Mouse (Mus musculus) liver, embryonic 18 days (tissue): ENCODE measurements around the gene Klhl11. TPM values are rescaled to one million over a fixed set of nuclear protein-coding genes. Genes with fewer than 3 reads are reported as not detected.

Experiments
- polyA plus RNA-seq: library from polyadenylated mRNA; depleted of rRNA; stranded (reverse); fragments of >200 nt; gene quantifications from 2 replicates; pipeline ENCODE4 v1.2.3, GENCODE M21; 2012; rRNA removed

Gene Klhl11
- 0.80 and 0.84 TPM in 2 replicates for polyA plus RNA-seq

DNA sequence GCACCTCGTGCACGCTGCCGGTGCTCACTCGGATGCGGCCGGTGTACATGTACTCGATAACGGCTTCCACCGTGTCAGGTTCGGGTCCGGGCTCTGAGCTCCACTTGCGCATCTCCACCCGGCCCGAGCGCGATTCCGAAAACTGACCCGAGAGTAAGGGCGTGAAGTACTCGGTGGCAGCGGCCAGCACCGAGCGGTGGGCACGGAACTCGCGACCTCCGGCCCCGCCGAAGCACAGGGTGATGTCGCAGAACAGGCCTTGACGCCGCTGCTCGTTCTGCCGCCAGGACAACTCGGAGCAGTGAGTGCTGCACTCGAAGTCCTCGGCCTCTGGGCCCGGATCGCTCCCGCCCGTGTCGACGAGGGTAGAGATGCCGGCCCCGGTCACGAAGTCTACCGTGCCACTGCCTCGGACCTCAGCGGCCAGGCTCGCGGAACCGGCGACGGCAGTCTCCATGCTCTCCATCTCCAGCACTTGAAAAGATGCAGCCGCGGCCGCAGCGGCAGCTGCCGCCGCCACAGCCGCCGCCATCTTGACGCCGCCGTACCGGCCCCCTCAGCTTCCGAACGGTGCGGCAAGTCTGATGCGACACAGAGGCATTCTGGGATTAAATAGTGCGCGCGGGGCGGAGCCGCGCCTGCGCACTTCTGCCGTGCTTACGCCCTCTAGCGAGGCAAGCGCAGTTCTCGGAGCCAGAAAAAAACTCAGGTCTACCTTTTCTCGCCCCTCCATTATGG lies at the start of gene Klhl11:
Gene Klhl11 (minus strand): TSS at position 545 of the 738 bp plus-strand sequence.

DNA sequence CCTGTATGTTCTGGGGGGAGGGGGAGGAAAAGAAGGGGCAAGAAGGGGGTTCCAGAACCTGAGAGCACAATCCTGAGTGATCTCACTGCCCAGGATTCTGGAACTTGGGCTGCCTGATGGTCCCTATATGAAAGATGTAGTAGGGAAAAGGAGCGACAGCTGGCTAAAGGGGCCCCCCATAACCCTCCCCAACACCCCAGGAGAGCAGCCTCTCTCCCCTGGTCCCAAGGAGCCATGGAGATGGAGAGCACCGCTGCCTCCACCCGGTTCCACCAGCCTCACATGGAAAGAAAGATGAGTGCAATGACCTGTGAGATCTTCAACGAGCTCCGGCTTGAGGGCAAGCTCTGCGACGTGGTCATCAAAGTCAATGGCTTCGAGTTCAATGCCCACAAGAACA lies 30.7 kb downstream of the Klhl11 start, which contains the start of the genes Nt5c3b and Klhl10:
Gene Nt5c3b (minus strand): TSS at position 12 of the 400 bp plus-strand sequence.
Gene Klhl10 (plus strand): TSS at position 121 of the 400 bp plus-strand sequence.

DNA sequence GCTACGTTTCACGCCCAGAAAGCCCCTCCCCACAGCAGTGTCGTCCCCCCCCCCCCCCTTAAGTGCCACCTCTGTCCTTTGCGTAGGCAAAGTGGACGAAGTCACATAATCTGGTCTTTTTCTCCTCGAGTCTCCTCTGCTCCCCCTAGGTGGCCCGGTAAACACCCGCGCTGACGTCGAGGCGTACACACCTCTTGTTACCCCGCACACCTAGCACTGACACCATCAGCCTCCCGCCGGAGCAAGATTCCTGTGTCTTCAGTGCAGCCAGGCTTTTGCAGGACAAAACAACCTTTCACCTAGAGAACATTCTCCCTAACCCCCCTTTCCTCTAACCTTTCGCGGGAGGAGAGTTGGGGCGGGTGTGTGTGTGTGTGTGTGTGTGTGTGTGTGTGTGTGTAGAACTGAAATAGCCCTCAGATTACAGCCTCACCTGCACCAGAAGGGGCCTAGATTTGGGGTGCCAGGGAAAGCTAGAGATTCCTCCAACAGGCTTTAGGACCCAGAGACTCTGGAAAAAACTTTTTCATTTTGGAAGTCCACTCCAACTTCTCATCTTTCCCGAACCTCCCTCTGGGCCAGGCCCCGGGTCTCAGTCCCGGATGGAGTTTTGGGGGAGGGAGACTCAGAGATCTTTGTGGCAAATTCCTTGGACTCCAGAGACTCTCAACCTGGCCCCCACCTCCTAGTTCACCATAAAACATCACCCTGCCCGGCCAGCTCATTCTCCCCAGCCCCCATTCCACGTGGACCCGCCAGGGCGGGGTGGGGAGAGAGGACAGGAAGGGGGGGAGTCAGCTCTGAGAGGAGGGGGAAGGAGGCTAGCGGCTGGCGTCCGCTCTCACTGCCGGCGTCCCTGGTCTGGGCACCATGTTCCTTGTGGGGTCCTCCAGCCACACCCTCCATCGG lies 57.4 kb downstream of the Klhl11 start, which contains the start of gene Fkbp10:
Gene Fkbp10 (plus strand): TSS at position 784 of the 909 bp plus-strand sequence.

DNA sequence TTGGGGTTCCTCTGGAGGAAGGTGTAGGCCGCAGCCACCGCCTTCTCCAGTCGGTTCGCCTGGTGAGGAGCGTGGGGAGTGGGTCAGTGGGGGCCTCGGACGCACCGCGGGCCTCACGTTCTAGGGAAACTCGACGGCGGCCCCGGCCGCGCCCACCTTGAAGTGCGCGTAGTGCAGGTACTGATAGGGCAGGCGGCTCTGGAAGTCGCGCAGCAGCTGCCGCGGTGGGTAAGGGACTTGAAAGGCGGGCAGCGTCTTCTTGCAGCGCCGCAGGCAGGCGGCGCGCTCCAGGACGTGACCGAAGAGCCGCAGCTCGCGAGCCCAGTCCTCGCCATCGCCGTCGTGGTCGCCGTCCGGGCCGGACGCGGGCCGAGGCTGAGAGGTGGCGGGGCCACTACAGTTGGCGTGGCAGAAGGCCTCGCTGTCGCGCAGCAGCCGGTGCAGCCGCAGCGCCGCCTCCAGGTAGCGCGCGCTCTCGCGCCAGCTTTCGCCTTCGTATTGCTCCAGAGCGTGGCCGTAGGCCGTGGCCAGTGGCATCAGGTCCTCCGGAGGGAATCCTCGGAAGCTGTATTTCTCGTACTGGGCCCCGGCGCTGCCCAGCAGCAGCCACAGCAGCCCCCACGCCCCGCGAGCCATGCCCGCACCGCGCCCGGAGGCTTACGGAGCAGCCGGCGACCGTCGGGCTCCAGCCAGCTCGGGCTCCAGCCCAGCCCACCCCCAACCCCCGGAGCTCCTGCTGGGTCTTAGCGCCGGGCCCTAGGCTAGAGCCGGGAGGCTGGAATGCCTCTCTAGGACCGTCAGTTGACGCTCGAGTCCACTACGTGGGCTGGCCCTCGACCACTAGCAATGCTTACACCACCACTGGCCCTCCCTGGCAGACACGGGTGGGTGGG lies 58.3 kb downstream of the Klhl11 start, which contains the start of gene P3h4:
Gene P3h4 (minus strand): TSS at position 816 of the 893 bp plus-strand sequence.

Other genes with a start within 250 kb of the Klhl11 start
- gene Krt16, start 223.8 kb downstream of the Klhl11 start, polyA plus RNA-seq: not detected in 2 replicates
- 0.17 and 0.23 TPM in 2 replicates for gene Krt17, start 211.7 kb downstream of the Klhl11 start, polyA plus RNA-seq
- not detected in 2 replicates for gene Krt42, start 202.9 kb downstream of the Klhl11 start, polyA plus RNA-seq
- gene Eif1, start 152.9 kb downstream of the Klhl11 start, polyA plus RNA-seq: 204 and 219 TPM in 2 replicates
- not detected in 2 replicates for gene Gast, start 138.3 kb downstream of the Klhl11 start, polyA plus RNA-seq
- gene Hap1, start 116.6 kb downstream of the Klhl11 start, polyA plus RNA-seq: 1.2 and 1.3 TPM in 2 replicates
- 11.3 and 13.5 TPM in 2 replicates for gene Jup, start 75.0 kb downstream of the Klhl11 start, polyA plus RNA-seq
- 4.1 and 4.3 TPM in 2 replicates for gene P3h4, start 57.9 kb downstream of the Klhl11 start, polyA plus RNA-seq
- 5.2 and 5.6 TPM in 2 replicates for gene Fkbp10, start 57.0 kb downstream of the Klhl11 start, polyA plus RNA-seq
- 11.5 and 11.7 TPM in 2 replicates for gene Nt5c3b, start 30.9 kb downstream of the Klhl11 start, polyA plus RNA-seq
- 0.07 and 0.09 TPM in 2 replicates for gene Klhl10, start 30.8 kb downstream of the Klhl11 start, polyA plus RNA-seq
- gene Acly, start 55.3 kb upstream of the Klhl11 start, polyA plus RNA-seq: 62.2 and 100 TPM in 2 replicates
- gene Ttc25, start 72.9 kb upstream of the Klhl11 start, polyA plus RNA-seq: 0.05 and 0.06 TPM in 2 replicates
- 9.4 and 11.5 TPM in 2 replicates for gene Cnp, start 102.2 kb upstream of the Klhl11 start, polyA plus RNA-seq
- gene Nkiras2, start 146.5 kb upstream of the Klhl11 start, polyA plus RNA-seq: 24.7 and 28.6 TPM in 2 replicates
- gene Dnajc7, start 147.4 kb upstream of the Klhl11 start, polyA plus RNA-seq: 66.1 and 73.5 TPM in 2 replicates
- gene Zfp385c, start 219.7 kb upstream of the Klhl11 start, polyA plus RNA-seq: 0.01 and 0.06 TPM in 2 replicates
- gene Dhx58, start 231.5 kb upstream of the Klhl11 start, polyA plus RNA-seq: 7.3 and 8.9 TPM in 2 replicates
- gene Kat2a, start 239.7 kb upstream of the Klhl11 start, polyA plus RNA-seq: 12.1 and 14.0 TPM in 2 replicates
- gene Hspb9, start 241.1 kb upstream of the Klhl11 start, polyA plus RNA-seq: not detected in 2 replicates